Mouse (Mus musculus): ENCODE results near the gene Olfr259.

Gene Olfr259

DNA sequence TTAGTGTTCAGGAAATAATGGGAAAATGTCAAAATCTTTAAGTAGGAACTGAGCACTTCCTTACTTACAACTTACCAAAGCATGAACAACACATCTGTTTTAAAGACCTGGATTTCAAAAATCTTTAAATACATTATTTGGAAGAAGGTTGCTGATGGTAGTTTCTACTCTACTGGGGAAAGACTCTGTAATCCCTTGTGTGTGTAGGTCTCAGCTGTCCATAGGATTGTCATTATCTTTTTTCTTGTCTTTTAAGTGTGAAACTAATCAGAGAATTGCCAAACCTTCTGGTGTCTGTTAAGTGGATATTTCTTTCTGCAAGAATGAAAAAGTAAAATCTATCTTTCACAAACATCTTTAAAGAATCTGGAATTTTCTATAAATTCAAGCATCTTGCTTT lies at the start of gene Olfr259:
TSS of gene Olfr259 (minus strand) at position 101 of the 400 bp plus-strand sequence.
- DNase-seq (ENCODE audit: low spot score): no peak

DNA sequence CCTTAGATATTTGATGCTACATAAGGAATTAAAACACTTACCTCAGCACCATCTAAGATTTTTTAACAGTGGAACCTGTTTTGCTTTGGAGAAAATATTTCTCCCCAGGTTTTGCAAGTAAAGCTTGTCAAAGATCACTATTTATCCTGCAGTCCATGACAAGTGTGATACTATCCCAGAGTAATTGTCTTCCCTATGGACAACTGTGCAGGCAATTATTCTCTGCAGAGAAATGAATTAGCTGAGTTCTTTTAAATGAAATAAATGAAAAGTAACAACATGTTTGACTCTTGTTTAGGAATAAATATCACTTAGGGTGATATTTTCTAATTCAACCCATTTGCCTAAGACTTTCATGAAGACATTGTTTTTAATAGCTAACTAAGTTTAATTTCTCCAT lies 38.2 kb upstream of the Olfr259 start, which contains the start of gene Olfr1111:
TSS of gene Olfr1111 (minus strand) at position 101 of the 400 bp plus-strand sequence.
- no peak for DNase-seq (ENCODE audit: low spot score)

DNA sequence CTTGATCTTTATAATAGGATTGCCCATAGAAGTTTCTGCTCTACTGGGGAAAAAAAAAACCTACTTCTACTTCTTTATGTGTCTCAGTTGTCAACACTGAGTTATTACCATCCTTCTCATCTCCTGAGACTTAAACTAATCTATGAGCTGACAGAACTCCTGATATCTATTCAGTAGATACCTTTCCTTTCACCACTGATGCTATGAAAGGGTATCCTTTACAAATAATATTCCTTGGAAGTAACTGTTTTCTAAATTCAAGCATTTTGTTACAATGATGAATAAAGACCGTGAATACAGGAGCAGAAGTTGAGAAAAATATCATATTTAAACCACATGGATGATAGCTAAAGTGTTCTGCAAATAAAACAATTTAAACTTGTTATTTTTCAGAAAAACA lies 25.8 kb upstream of the Olfr259 start, which contains the start of gene Olfr1110:
TSS of gene Olfr1110 (minus strand) at position 101 of the 400 bp plus-strand sequence.
- DNase-seq (ENCODE audit: low spot score): no peak

DNA sequence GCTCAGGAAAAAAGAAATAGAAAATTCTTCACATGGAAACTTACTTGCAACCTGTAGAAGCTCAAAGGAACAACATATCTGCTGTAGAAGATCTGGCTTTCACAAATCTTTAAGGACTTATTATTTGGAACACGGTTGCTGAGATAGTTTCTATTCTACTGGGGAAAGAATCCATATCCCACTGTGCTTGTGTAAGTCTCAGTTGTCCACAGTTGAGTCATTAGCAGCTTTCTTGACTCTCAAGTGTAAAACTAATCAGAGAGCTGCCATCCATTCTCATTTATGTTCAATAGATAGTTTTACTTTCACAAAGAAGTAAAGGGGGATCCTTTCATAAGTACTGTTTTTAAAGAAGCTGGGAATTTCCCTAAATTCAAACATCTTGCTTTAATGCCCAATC lies 18.5 kb downstream of the Olfr259 start, which contains the start of gene Olfr1109:
TSS of gene Olfr1109 (minus strand) at position 101 of the 400 bp plus-strand sequence.
- no peak for DNase-seq (ENCODE audit: low spot score)

DNA sequence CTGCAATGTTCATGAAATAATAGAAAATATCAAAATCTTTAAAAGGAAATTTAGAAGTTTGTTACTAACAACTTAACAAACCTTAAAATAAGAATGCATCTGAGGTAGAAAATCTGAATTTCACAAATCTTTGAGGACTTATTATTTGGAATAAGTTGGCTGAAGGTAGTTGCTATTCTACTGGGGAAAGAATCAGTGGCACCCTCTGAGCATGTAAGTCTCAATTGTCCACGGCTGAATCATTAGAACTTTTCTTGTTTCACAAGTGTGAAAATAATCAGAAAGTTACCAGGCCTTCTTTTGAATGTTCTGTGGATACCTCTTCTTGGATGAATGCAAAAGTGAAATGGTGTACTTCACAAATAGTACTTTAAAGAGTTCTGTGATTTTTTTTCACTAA lies 38.6 kb downstream of the Olfr259 start, which contains the start of gene Olfr1107:
TSS of gene Olfr1107 (minus strand) at position 101 of the 400 bp plus-strand sequence.
- DNase-seq (ENCODE audit: low spot score): no peak
